Mouse (Mus musculus) E14TG2a.4 (cell line): Measurements from ENCODE around the gene Lgals9.

Experiments
- CTCF ChIP-seq: conservative IDR thresholded peaks from 2 replicates; pipeline ENCODE4 v1.5.1; 2014; ENCODE audit warnings: low read length
- NANOG ChIP-seq: IDR thresholded peaks from 2 replicates; pipeline ENCODE4 v1.6.1; 2014; ENCODE audit warnings: borderline replicate concordance, low read length, mixed read lengths
- POU5F1 ChIP-seq: IDR thresholded peaks from 2 replicates; pipeline ENCODE4 v1.6.1; 2014; ENCODE audit warnings: low read length, borderline replicate concordance

GRCm38 (mm10) chr11:78934307-78934706 is 50.4 kb downstream of the Lgals9 start:
- TF ChIP-seq CTCF: no peak
- no peak for TF ChIP-seq POU5F1
- no peak for TF ChIP-seq NANOG
